Mouse (Mus musculus) heart, postnatal 14 days (tissue): ENCODE data around the gene Ywhaq. TPM values are rescaled to one million over a fixed set of nuclear protein-coding genes. Genes with fewer than 3 reads are reported as not detected.

Experiments
- DNase-seq, 2 experiments: peaks; one replicate each; pipeline ENCODE4 v3.0.0; 2021 to 2022
- intact Hi-C: fragments of 180-260 bp; cut with DNase I; formaldehyde crosslinking; loops from one replicate; pipeline ENCODE4 v1.15.1; 2025
- long read RNA-seq, 2 experiments: library from polyadenylated mRNA; stranded (forward); transcript quantifications; one replicate each; pipeline ENCODE4 v2.0.0; 2021
- total RNA-seq, 2 experiments: library from RNA; stranded (reverse); gene quantifications; 2 replicates each; pipeline ENCODE4 v1.2.3; 2021

Ywhaq gene
- 100 to 1,000 TPM in 1 of 2 experiments, 10 to 100 TPM in 1; 97.2 to 104 TPM for total RNA-seq
- long read RNA-seq, experiment 1, transcript Ywhaq-202 (6 exons, 2,197 nt) = major isoform, 176 of 236 reads
- long read RNA-seq, experiment 1, transcript Ywhaq-201 (5 exons, 2,110 nt) = minor isoform, 30 of 236 reads
- long read RNA-seq, experiment 1, partial matches to known transcripts = 3 of 236 reads
- long read RNA-seq, experiment 1, other reads (novel, unspliced or antisense) = 26 of 236 reads
- long read RNA-seq, experiment 2, transcript Ywhaq-202 (6 exons, 2,197 nt) = major isoform, 138 of 213 reads
- long read RNA-seq, experiment 2, transcript Ywhaq-201 (5 exons, 2,110 nt) = minor isoform, 27 of 213 reads
- long read RNA-seq, experiment 2, partial matches to known transcripts = 0 of 213 reads
- long read RNA-seq, experiment 2, other reads (novel, unspliced or antisense) = 48 of 213 reads

DNA sequence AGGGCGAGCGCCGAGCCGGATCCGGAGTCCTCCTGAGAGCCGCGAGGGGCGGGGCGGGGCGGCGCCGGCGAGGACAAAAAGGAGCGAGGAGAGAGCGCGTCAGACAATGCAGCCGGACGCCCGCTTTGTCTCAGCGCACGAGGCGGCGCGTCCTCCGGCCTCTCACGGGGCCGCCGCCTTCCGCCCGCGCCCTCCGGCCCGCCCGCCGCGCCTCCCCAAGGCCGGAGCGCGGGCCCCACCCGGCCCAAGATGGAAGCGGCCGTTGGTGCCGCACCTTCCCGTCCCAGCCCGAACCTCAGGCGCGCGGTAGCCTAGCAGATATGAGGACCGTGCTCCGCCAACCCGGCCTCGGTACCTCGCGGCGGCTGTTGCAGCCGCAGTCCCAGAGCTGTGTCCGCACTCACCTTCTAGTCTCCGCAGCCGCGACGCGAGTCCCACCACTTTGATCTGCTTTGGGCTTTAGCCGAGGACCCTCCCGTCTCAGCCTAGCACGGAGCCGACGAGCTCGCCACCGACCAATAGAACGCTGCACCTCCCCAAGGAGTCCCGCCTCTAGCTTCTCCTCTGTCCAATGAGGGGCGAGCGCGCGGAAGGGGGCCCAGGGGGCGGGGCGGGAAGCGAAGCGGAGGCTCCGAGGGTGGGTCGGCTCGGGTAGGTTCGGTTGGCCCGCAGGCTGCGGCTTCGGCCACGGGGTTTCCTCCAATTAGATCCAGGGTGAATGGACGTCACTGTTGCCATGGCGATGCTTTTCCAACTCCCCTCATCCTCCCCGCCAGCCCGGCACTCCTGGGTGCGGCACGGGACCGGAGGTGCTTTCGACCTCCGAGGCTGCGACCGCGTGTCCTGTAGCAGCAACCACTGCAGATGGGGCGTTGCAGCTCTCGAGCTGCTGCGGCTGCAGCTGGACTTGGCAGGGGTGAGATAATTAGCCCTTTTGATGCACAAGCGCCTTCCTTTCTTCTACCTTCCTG is at the start of gene Ywhaq:
Gene Ywhaq, minus strand, starts transcription at position 538 of the 971 bp plus-strand sequence.
- intact Hi-C loops = loop anchor here (2.0 to 5.0 kb wide), 3 partner anchors 45 to 100 kb away; partner anchors contain the start of gene Adam17
- DNase-seq = peak; percentile 95 to 96

DNA sequence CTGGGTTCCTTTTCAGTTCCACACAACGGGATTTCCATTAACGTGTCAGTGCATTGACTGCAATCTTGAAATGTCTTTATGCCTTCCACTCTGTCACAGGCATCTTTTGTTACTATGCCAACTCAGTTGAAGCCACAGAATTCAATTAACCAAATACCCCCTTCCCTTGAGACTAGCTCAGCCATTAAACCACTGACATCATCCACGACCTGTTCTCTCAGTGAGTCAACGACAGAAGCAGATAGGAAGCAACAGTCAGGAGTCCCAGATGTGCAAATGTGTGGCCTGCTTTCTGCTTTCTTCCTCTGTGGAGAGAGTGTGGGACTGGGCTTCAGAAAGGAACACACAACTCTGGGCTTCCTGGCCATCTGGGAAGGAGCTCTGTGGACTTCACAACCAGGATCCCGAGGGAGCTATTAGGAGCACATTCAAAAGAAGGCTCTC is 46.0 kb upstream of the Ywhaq start:
- intact Hi-C loops = no loop called here
- DNase-seq = peak; percentile 2 to 16

DNA sequence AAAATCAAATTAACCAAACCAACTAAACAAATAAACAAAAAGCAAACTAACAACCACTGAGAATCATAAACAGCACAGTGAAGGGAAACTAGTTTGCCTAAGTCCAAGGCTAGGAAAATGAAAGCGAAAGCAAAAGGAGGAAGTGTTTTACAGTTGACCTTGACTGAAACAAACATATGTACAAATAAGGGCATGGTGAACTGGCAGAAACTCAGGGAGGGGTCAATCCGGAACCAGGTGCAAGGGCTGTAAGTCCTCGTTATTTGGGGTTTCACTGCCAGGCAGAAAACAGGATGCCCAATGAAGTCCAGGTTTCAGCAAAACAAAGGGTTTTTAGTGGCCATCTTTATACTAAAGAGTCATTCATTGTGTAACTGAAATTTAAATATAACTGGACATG is 45.2 kb upstream of the Ywhaq start:
- intact Hi-C loops = no loop called here
- DNase-seq = no peak

DNA sequence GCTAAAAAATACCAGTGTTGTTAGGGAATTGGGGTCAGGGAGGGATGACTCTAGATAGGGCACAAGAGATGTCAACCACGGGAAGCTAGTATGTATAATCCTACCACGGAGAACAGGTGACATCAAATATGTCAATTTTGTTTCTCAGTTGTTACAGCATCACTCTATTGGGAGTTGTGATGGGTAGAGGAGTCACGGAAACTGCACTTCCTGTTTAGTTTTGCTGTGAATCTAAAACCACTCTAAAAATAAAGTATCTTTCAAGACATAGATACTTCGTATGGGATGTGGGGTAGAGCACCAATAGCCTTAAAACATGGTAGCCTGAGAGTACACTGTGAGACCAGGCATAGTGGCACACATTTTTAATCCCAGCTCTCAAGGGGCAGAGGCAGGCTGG is 42.2 kb upstream of the Ywhaq start:
- intact Hi-C loops = no loop called here
- no peak for DNase-seq

DNA sequence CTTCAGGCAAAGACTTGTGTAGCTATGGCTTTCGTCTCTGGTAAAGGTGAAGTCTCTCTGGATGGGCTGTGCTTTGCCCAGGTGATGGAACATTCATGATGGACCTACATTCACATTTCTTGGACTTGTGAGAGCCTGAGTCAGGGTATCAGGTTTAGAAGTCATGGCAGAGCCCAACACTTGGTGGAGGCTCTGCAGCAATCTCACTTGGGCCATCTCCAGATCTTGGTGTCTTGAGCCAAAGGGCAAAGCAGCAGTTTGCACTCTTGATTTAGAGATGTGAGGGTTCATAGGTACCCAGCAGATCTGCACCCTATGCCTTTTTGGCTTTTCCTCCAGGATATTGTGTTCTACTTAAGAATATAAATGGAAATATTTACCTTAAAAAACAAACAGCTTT is 38.6 kb upstream of the Ywhaq start:
- intact Hi-C loops = no loop called here
- no peak for DNase-seq

DNA sequence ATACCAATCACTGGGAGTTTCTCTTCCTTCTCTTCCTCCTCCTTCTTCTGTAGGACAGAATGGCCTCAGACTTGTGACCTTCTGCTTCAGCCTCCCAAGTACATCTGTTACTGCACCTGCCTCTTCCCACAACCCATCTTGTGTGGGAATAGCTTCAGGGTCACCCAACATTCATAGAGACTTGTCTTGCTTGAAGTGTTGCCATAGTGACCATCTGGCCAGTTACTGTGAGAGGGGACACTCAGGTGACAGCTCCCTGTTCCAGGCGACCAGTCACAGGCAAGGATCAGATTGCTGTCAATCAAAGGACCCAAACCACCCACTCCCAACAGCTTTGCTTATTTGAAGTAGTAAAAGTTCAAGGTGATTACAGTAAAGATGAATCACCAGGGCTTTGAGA is 34.3 kb upstream of the Ywhaq start:
- intact Hi-C loops = no loop called here
- DNase-seq = no peak

DNA sequence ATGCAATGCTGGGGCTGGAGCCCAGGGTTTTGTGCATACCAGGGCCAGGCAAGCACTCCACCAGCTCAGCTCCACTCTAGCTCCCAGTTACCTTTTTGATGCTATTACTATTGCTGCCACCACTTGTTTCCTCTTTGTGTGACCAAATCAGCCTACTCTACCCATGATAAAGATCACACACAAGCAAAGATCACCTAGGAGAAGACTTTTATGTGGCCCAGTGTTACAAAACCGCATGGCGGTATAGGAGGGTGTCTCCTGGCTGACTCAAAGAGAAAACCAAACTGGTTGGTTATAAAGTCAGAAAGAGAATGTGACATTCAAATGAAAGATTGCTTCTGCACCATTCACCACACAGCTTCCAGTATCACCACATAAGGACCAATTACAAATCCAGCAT is 33.9 kb upstream of the Ywhaq start:
- intact Hi-C loops = no loop called here
- DNase-seq = no peak

DNA sequence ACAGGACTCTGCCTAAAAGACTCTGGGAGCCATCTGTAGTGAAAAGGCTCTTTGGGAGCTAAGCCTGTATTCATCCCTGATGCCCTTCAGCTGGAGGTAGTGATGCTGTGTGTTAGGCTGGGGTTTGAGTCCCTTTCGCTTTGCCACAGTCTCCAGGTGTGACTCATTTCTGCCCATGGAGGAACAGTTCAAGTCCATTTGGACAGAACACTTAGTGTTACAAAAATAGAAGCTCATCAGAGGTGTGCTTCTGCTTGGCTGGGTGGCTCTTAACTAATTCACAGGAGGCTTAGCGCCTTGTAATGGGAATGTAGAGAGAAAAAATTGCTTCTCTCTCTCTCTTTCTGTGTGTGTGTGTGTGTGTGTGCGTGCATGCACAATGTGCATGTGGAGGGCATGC is 26.3 kb upstream of the Ywhaq start:
- DNase-seq = no peak
- intact Hi-C loops = no loop called here

DNA sequence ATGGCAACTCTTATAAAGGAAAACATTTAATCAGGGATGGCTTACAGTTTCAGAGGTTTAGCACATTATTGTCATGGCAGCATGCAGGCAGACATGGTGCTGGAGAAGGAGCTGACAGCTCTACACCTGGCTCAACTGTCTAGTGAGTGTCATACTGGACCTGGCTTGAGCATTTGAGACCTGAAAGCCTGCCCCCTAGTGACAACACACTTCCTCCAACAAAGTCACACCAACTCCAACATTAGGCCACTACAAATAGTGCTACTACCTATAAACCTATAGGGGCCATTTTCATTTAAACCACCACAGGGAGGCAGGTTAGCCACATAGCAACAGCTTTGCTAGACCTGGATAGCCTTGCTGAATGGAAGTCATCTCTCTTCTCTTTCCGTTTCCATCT is 24.4 kb upstream of the Ywhaq start:
- no peak for DNase-seq

DNA sequence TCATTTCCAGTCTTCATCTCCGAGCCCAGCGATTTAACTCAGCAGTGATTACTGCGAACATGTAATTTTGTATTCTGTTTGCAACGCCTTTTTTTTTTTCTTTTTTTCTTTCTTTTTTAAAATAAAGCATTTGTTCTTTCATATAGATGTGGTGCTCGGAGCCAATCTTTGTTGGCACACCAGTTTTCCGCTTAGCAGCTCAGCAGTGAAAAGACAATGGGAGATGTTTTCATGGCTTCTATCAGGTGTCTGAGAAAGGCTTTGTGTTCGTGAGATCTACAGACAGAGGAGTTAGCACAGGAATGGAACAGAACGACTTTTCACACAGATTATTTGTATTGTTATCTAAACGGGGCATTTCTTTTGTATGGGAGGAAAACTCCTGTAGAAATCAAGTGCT is 22.0 kb upstream of the Ywhaq start:
- intact Hi-C loops = loop anchor here (5.0 kb wide), 1 partner anchor 63 kb away; no protein-coding TSS in a partner anchor
- no peak for DNase-seq

More for the DNA sequence above, 24.4 kb upstream of the Ywhaq start:
- intact Hi-C loops = no loop called here

DNA sequence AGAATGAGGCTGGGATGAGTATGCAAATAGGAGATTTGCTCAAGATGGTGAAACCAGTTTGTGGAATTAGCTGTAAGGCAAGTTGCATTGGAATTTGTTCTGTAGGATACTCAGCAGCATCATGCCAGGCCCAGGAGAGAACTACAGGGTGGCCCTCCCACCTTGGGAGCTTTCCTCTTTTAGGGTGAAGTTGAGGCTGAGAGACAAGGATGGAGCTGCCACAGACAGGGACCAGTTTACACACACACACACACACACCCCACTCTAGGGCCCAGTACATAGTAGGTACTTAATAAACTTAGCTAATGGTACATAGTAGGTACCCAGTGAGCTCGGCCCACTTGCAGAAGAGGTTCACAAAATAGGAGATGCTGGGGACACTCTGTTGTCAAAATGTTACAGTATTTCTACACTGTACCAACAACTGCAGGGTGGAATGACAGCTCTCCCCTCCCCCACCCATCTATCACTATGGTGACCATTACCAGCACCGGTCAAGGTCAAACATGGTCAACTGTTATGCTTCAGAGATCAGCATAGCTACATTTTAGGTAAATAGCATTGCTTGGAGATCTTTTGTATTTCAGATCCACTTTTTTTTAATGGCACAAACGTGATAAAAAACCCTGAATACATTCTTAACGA is 21.4 kb upstream of the Ywhaq start:
- intact Hi-C loops = loop anchor here (5.0 kb wide), 1 partner anchor 63 kb away; no protein-coding TSS in a partner anchor
- DNase-seq = no peak

DNA sequence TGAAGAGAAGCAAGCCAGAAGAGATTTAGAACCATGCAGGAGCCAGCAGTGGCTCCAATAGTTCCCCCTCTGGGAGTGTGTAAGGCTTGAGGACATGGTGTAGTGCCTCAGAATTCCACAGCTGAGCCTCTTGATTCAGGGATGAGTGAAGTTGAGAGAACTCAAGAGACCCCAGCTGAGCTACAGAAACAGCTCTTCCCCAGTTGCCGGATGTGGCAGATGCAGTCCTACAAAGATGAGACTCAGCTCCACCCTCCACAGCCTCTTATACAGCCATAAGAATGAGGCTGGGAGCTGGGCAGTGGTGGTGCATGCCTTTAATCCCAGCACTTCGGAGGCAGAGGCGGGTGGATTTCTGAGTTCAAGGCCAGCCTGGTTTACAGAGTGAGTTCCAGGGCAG is 20.9 kb upstream of the Ywhaq start:
- intact Hi-C loops = loop anchor here (5.0 kb wide), 1 partner anchor 64 kb away; no protein-coding TSS in a partner anchor
- DNase-seq = no peak

DNA sequence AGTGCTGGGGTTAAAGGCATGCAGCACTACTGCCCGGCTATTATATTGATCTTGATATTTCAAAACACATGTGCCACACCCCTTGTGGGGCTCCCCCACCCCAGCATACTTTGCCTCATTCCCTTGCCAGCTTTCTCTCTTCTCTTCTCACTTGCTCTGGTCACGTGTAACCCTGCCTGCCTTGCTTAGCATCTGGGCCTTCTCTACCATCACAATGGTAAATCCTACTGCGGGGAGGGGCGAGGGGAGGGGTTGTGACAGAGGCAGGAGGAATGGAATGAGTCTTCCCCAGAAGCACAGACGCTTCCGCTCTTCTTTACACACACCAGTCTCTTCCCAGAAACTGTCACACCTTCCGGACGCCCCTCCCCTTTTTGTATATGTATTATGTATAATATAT is 14.5 kb upstream of the Ywhaq start:
- intact Hi-C loops = no loop called here
- no peak for DNase-seq

DNA sequence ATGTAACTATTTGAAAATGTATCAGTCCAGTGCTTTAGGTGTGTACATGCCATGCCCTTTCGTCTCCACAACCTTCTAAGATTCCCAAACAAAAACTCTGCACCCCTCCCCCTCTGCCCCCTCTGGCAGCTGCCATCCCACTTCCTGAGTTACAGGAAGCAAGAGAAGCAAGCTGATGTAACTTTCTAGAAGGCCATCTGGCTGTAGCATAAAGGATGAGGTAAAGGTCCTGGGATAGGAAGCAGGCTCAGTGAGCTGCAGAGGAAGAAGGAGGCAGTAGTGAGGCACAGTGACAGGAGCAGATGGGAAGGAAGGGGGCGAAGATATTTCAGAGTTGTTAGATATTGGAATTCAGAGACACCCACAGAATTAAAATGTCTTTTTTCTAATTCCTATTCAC is 13.6 kb upstream of the Ywhaq start:
- DNase-seq = no peak
- intact Hi-C loops = no loop called here

DNA sequence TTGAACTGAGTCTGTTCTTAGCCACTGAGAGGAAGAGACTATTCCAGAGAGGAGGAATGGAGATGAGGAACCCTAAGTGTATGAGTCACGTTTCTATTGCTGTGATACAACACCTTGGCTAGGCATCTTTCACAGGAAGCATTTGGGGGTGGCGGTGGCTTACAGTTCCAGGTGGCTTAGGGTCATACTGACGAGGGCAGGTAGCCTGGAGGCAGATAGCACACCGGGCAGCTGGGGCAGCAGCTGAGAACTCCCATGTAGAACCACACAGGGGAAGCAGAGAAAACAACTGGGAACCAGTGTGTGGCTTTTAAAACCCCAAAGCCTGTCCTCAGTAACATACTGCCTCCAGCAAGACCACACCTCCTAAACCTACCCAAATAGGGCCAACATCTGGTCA is 12.7 kb upstream of the Ywhaq start:
- no peak for DNase-seq
- intact Hi-C loops = no loop called here

DNA sequence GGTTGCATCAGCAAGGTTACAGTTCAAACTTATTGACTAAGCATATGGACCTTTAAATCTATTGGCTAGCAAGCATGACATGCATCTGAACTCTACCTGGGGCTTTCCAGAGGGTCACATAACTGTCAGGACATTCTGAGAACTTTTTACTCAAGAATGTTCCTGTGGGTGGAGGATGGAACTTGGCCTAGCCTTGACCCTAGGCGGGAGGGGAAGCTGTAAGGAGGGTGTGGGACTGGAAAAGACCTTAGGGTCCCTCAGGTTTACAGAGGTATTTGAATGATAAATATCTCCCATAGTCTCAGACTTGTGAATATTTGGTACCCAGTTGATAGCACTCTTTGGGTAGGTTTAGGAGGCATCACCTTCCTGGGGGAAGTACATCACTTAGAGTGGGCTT is 11.6 kb upstream of the Ywhaq start:
- no peak for DNase-seq

DNA sequence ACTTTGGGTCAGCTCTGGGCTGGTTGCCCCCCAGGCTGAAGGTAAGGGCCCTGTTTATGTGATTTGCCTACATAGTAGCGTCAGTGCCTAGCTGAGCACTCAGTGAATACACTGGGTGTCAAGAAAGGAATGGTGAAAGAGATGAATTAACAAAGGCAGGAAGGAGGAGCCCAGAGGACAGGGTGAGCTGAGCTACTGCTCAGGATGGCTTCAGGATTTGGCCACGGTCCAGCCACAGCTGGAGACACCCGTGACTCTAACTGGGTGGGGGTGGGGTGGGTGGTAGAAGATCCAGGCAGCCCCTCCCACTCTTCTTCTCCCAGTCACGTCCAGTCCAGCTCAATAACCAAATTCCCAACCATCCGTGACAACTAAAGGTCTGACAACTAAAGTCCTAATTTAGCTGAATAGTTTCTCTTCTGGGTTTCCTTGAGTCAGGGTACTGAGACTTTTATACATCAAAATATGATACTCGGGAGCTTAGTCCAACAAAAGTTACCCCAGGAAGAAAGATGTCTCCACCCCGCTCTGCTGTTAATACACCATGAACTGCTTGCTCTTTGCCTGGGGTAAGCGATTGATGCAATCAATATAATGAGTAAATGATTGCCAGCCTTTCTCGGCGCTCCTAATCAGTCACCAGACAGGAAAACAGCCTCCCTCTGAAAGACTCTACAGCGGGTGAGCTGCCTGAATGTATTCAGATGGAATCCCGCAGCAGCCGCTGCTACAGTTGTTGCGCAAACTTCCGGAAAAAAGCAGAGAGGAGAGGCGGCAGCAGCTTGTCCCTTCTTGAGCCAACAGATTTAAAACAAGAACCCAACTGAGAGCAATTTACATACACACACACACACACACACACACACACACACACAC is 8.9 kb upstream of the Ywhaq start:
- intact Hi-C loops = no loop called here
- peak; percentile 63 to 68 for DNase-seq

More for the DNA sequence above, 11.6 kb upstream of the Ywhaq start:
- intact Hi-C loops = no loop called here

DNA sequence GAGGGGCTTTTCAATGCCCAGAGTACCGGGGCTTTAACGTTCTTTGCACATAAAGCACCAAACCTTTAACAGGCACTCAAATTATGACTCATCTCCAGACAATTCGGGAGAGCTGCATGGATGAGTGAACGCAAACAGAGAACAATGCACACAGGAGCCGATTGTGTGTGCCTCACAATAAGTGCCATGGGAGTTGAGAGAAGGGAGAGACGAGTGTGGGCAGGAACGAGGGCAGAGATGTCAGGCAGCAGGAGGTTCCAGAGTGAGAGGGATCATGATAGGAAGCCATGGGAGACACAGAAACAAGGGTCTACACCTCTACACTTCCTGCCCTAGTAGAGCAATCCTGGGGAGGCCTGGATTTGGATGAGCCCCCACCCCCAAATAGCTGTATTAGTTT is 7.2 kb upstream of the Ywhaq start:
- no peak for DNase-seq
- intact Hi-C loops = no loop called here

DNA sequence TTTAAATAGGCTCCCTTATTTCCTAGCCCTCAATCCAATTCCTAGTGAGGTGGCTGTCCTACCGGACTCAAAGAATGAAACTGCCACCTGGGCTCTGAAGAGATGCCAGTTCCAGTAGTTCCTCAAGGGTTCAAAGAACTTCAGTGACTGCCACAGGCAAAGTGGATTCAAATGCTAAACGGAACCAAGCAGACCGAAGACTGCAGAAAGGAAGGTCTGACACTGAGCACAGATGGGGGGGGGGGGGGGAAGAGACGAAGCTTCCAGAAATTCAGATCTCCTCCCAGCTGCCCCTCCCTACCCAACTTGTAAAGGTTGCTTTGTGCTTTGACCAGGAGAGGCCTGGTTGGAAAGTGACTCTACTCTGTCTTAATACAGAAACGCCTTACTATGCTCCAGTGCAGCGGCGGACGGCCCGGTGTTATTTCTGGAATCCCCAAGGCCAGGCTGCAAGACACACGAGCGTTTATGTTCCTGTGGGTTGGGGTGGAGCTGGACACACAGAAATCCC is 1.2 kb upstream of the Ywhaq start:
- peak; percentile 6 to 9 for DNase-seq

More for the DNA sequence above, 1.2 kb upstream of the Ywhaq start:
- intact Hi-C loops = loop anchor here (5.0 kb wide), 2 partner anchors 54 to 99 kb away; no protein-coding TSS in a partner anchor
